Mouse (Mus musculus) thymus, adult 2 months (tissue): Measurements from ENCODE around the gene Tmc4.

ENCODE experiments used
- CTCF ChIP-seq: fragments of 200-500 bp; IDR thresholded peaks from 2 replicates; pipeline ENCODE4 v1.5.1; 2012; ENCODE audit warnings: mild to moderate bottlenecking, control low read depth, low read length, moderate library complexity, borderline replicate concordance; ENCODE audit not compliant: control insufficient read depth, poor library complexity, insufficient read depth; ENCODE audit errors: extremely low read depth
- POLR2A ChIP-seq: fragments of 200-500 bp; IDR thresholded peaks from 2 replicates; pipeline ENCODE4 v1.6.1; 2012; ENCODE audit warnings: mild to moderate bottlenecking, low read length, control low read depth, moderate library complexity; ENCODE audit not compliant: control insufficient read depth, poor library complexity, insufficient read depth; ENCODE audit errors: extremely low read depth

- TF ChIP-seq POLR2A (no peak), CTCF (no peak)
Measured at GRCm38 (mm10) chr7:3685400-3686187, 8.2 kb upstream of the Tmc4 start.
